Mouse (Mus musculus): ENCODE data around the gene Parvg.

The Parvg gene

GRCm38 (mm10) chr15:84310271-84310670 is 13.6 kb upstream of the Parvg start:
- DNase-seq: no peak

- DNase-seq: no peak
These were observed 12.3 kb upstream of the Parvg start for GRCm38 (mm10) chr15:84311295-84312085.

GRCm38 (mm10) chr15:84312878-84313565 is 10.8 kb upstream of the Parvg start:
- peak; percentile 95 for DNase-seq

GRCm38 (mm10) chr15:84313566-84313878 is 10.3 kb upstream of the Parvg start:
- DNase-seq: no peak

GRCm38 (mm10) chr15:84314420-84315080 is 9.3 kb upstream of the Parvg start:
- DNase-seq: no peak

GRCm38 (mm10) chr15:84315276-84316046 is 8.4 kb upstream of the Parvg start:
- DNase-seq: peak; percentile 94

GRCm38 (mm10) chr15:84319393-84319792 is 4.4 kb upstream of the Parvg start:
- DNase-seq: no peak

GRCm38 (mm10) chr15:84321544-84322174 is 2.2 kb upstream of the Parvg start:
- DNase-seq: peak; percentile 97

GRCm38 (mm10) chr15:84324870-84325553 is 1.2 kb downstream of the Parvg start:
- peak; percentile 96 for DNase-seq

- DNase-seq: peak; percentile 95
These were observed 1.9 kb downstream of the Parvg start for GRCm38 (mm10) chr15:84325736-84326135.

GRCm38 (mm10) chr15:84328870-84329269 is 5.0 kb downstream of the Parvg start:
- DNase-seq: no peak

GRCm38 (mm10) chr15:84329940-84330339 is 6.1 kb downstream of the Parvg start:
- DNase-seq: no peak

- DNase-seq: no peak
These were observed 7.3 kb downstream of the Parvg start for GRCm38 (mm10) chr15:84331066-84331612.

GRCm38 (mm10) chr15:84336281-84336817 is 12.5 kb downstream of the Parvg start:
- DNase-seq: no peak

GRCm38 (mm10) chr15:84337599-84337998 is 13.8 kb downstream of the Parvg start:
- peak; percentile 75 for DNase-seq

GRCm38 (mm10) chr15:84340926-84341325 is 17.1 kb downstream of the Parvg start:
- DNase-seq: peak; percentile 78

GRCm38 (mm10) chr15:84348769-84349168 is 24.9 kb downstream of the Parvg start:
- no peak for DNase-seq

- peak; percentile 84 for DNase-seq
These were observed 26.3 kb downstream of the Parvg start for GRCm38 (mm10) chr15:84349915-84350738.

- no peak for DNase-seq
These were observed 27.5 kb downstream of the Parvg start for GRCm38 (mm10) chr15:84351342-84351741.

All from heart, adult 11 months (tissue).